Mouse (Mus musculus) ovary, adult 18-20 months (tissue): ENCODE measurements at regions not wholly inside any gene's neighbourhood (a gene's known extent, or its start where the extent isn't known, plus 50 kb on each side); places are given as distances from the start of the nearest gene placed in this dataset.

Experiments used
- DNase-seq: peaks from one replicate; pipeline ENCODE4 v3.0.0; 2022; ENCODE audit warnings: low spot score, mixed read lengths

DNA sequence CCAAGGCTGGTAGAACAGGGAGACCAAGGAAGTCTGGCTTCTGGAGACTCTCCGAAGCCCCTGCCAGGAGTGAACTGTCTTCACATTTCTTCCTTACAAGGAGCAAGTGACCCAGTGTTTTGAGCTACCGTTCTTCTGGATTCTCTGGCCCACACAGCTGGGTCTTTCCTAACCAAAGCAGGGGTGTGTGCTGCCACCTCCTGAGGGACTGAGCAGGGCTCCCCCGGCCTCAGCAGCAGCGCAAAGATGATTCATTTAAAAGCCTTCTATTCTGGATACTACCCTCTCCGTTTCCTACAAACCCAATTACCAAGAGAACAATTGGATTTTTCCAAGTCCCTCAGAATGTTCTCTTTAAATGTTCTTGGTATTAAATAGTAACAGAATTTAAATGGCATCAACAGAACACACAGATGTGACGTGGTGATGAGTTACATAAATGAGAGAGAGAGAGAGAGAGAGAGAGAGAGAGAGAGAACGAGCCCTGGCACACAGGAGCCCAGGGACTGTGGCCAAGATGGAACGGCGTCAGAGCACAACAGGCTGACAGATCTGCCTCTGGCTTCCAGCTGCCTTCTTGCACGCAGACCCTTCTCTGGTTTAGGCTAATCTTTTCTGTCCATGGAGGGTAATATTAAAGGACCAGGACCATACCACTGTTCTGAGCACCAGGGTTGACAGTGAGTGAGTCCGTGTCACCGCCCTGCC is 191.6 kb downstream of the Agtpbp1 start:
- no peak for DNase-seq

DNA sequence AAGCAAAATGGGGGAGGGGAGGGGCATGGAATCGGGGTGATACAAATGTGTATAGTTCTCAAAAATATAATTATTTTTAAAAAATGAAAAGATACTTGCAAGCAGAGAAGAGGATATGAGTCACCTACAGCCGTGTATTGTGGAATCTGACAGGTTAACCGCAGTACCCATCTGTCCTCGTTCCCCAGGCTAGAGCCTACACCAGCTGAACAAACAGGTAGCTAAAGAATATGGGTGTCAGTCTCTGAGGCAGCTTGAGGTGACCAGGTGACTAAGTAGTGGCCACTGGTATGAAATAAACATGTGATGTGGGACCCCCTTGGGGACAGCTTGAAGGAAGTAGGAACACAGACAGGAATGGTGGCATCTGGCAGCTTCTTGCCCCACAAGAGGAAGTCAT is 192.2 kb downstream of the Agtpbp1 start:
- no peak for DNase-seq

DNA sequence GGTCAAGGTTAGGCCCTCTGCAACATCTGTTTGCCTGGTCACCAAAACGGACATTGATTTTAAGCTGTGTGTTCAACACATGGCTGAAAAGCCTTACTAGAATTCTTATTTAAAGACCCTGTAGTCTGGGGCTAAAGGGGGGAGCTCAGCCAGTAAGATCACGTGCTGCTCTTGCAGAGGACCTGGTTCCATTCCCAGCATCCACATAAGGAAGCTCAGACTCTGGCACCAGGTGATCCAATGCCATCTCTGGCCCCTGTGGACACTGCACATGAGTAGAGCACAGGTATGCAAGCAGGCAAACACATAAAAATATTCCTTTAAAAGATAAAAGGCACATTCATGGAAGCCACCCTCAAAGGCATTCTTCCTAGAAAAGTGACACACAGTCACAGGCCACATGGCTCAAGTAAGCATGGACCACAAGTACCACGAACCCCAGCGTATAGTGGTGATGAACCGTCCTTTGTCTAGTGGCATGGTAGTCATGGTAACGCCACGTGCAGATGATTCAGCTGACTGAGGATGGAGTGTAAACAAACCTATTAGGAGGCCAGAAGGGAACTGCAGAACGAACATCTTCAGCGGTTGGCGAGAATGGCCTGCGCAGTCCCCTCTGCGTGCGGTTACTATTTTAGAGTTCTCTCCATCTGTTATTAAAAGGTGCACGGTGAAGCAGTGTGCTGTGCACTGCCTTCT is 197.3 kb downstream of the Agtpbp1 start:
- no peak for DNase-seq

DNA sequence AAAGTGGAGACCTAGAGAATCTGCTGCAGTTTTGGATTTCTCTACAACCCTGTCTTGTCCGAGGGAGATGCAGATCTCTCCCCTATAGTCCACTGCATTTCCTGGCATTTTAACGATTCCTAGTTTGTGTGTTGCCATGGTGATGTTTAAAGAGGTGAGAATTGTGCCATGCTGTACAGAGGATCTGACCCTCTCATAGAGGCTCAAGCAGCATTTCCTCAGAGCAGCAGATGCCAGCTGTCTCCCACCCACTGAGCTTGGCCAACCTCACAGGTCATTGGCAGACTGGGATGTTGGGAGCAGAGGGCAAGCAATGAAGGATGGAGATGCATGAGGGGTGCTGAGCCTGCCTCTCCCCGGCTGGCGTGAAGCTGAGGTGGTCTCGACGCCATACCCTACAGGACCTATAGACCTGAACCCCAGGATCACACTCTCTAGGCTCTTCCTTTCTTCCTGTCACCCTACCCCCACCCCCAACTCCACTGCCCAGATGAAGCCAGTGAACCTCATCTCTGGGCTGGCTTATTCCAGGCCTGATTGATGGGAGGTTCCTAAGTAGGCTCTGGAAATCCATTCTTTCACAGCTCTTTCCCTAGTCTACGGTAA is 198.0 kb downstream of the Agtpbp1 start:
- no peak for DNase-seq

DNA sequence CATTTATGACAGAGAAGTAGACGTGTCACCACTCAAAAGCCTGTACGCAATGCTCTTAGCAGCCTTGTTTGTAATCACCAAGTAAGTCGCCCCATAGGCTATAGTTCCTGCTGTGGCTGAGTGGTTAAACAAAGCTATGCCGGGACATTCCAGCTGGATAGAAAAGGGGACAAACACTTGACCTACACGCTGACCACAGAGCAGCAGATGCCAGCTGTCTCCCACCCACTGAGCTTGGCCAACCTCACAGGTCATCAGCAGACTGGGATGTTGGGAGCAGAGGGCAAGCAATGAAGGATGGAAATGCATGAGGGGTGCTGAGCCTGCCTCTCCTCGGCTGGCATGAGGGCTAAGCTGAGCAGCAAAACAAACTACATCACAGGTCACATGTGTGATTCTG is 199.2 kb downstream of the Agtpbp1 start:
- DNase-seq, result no peak

DNA sequence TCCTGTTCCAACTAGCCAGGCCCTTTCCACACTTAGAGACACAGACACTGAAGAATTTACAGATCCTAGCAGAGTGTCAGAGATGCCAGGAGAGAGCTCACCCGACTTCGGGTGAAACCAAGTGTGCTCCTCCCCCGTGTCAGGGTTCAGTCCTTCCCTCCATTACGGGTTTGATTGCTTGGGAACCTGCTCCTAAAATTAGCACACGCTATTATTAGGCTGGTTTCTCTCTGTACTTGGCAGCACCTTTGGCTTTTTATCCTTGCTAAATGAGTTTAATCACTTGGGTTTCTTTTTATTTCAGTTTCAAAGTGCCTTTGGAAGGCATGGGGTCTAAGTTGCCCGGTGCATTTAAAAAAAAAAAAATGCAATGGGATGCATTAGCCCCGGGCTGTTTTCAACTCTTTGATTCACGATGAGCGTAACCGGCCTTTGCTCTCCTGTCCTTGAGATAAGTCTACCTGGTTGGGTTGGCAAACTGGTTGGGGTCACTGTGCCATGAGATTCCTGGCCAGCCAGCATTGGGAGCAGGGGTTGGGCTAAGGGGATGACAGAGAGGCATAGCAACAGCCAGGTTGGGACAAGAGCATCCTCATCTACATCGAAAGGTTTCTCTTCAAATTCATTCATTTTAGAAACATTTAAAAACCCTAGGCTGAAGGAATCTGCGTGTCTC is 214.7 kb downstream of the Agtpbp1 start:
- DNase-seq, result no peak

DNA sequence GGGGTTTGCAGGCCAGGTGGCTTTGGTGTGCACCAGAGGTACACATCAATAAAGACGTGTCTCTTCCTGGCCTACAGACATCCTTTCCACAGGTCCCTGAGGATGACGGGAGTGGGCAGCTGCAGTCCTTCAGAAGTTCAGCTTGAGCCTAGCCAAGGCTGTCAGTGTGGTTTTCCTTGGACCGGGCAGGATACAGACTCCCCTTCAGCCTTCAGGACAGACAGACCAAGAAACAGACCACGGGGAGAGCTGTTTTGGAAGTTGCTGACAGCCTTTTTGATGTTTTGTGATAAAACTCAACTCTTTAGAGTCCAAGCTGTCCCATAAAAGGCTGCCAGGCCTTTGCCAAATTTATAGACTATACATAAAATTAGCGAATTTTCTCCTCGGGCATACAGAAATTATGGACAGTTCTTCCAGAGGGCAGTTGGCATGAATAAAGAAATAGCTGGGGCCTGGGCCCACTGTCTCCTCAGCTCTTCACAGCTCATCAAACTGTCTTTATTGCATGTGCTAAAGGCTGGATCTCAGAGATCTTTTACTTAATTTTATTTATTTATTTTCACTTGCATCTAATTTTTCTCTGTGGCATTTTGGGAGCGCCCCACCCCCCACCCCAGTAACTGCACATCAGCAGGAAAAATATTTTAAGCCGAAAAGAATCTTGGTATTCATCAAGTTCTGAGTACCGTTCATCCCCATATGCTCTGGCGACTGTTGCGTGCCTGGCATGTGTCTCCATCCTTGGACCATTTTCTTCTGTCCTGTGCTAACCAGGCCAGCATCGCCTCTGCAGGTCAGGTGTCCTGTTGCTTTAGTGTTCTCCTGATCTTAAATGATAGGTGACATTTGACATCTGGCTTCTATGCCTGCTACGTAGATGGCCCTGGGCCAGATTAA is 216.2 kb downstream of the Agtpbp1 start:
- DNase-seq, result no peak

DNA sequence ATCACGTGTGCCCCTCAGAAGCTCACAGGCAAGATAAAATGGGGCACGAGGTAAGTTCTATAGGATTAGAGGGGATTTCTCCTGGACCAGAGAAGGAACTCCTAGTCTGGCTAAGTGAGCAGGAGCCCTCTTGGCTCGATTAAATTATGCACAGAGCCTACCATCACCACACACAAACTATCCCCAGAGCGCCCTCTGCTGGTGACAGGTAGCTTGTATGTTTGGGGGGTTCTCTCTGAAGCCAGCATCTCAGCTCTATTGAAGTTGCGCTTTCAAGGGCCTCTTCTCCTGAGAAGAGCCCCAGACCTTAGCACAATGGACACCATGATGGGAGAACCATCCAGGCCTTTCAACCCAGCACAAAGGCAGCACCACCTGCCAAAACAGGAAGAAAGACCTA is 219.6 kb downstream of the Agtpbp1 start:
- DNase-seq, result peak; percentile 25

DNA sequence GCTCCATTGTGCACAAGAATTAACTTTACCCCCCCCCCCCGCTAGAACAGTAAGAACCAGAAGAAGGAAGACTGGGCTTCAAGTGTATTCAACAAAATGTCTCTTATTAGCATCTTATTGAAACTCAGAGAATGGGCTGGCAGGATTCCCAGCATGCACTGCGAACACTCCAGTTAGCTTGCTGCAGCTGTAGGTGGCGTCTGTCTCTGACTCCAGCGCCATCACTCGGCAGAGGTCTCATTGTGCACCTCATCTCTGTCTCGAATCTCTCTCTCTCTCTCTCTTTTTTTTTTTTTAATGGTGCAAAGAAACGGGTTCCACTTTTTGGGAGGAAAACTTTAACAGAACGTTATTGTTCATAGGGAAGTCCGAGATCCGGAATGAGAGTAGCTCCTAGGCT is 221.6 kb downstream of the Agtpbp1 start:
- no peak for DNase-seq

DNA sequence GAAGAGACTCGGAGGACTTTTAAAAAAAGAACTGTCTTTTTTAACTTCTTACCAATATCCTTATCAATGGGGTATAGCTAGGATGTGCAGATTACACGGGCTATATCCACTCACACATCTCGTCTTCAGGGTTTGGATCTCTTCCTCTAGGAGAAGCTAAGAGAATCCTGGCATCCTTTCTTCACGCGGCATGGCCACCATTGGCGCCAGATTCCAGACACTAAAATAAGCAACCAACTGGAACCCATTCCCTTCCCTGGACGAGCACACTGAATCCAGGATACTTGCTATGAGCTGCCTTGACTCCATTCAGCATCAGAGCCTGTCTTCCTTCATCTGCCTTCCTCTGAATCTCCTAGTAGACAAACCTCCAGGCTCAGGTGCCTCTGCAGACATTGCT is 223.7 kb downstream of the Agtpbp1 start:
- DNase-seq, result no peak

DNA sequence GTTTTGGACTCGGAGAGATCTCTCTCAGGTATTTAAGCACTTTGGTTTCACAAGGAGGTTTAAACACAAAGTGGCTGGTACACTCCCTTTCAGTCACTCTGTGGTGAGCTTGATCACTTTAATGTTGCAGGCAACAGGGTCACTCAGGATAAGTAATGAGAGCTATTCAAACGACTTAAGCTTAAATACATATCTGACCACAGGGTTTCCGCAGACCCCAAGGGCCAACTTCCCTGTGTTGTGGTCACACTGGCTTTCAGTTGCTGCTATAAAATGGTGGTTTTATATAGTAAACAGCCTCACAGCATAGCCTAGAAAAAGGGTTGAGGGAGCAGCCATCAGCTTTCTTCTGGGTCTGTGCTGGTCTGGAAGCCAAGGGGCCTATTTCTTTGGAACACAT is 225.0 kb downstream of the Agtpbp1 start:
- DNase-seq, result no peak

DNA sequence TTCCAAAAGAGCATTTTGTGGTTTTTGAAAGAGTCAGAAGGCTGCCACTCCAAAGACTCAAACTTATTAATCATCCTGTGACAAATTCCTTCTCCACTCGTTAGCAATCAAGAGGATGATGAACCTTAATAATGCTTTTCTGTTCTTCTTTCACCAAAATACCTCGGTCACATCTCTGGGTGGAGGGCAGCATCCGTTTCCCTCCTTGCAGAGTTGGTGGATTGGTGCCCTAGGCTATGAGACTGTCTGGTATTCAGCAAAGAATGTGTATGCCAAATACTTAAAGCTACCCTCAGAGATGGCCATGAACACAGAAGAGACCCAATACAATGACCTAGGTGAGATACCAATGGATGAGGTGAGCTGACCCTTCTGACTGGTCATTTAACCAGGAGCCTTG is 226.6 kb downstream of the Agtpbp1 start:
- no peak for DNase-seq

DNA sequence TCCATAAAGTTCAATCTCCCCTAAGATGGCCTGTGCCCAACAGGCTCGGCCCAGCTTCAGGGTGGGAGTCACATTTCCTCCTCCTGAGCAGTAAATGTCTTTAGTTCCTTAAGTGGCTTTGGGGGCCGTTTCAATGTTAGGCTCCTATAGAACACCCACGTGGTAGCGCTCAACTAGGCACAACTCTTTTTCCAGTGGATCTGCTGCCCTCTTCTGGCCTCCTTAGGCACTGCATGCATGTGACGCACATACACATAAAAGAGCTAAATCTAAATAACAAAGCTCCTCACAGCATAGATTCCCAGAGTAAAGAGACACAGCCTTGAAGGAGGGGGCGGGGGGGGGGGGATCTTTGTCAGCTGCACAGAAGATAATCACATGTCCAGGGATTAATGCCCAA is 233.6 kb downstream of the Agtpbp1 start:
- DNase-seq, result no peak

DNA sequence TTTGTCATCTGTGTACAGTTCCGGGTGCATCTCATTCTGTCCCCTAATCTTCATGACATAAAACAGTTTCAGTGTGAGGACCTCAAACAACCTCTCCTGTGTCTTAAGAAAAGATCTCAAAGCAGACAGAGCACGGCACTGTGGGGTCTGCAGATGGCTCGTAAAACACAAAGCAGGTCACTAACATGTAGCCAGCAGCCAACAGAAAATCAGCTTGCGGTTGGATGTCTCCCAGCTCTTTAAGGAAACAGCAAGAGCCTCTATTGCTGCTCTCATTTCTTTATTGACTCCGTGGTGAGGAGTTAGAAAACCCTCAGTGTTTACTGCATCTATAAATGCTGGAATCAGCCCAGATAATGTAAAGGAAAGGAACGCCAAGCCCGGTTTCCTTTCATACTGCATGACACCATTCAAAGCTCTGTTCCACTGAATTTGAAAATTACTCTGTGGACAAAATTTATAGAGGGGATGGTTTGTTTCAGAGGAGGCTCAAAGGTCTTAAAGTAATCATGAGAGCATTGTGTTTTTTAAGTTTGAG is 234.3 kb downstream of the Agtpbp1 start:
- DNase-seq, result no peak

DNA sequence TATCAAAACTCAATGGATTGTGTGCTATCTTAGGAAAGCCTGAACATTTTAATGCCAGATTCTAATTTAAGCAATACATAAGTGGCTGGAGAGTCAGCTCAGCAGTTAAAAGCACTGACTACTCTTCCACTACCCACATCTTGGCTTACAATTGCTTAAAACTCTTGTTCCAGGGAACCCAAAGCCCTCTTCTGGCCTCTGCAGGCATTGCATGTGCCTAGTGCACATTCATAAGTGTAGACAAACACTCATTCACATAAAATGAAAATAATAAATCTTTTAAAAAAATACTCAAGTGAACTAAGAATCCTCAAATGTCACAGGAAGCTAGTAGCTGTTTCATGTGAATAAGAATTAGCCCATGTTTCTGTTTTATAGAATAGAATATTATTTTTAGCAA is 236.5 kb downstream of the Agtpbp1 start:
- no peak for DNase-seq

DNA sequence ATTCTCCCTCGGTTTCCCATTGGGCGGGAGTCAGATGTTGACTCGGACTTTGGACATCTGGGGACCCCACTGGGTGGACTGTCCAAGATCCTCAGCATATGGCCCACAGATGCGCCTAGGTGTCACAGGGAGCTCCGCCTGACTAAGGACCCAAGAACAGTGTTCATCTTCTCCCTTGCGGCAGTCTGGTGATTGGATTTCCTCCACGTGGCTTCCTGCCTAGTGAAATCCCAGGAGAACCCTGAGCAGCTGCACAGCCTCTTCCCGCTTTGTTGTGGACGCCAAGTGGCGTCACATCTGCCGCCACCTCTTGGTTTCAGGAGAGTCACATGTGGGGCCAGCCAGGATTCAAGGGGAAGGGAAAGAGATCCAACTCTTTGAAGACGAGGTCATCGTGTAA is 243.2 kb downstream of the Agtpbp1 start:
- DNase-seq, result peak; percentile 3

DNA sequence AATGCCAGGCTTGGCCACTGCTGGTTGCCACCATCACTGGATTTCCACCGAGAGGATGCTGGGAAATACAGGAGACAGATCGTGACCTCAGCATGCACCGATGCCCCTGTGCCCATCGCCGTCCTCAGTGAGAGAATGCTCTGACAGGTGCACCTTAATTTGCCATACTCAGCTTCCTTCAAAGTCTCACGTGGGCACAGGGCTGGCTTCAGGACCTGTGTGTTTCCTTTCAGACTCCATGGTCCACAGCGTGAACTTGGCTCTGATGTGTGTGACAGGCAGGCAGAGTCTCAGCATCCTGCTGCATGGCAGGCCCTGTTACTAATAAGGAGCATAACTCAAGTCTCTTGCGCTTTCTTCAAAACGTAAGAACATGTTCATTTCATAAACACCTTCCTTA is 246.6 kb downstream of the Agtpbp1 start:
- DNase-seq, result no peak

DNA sequence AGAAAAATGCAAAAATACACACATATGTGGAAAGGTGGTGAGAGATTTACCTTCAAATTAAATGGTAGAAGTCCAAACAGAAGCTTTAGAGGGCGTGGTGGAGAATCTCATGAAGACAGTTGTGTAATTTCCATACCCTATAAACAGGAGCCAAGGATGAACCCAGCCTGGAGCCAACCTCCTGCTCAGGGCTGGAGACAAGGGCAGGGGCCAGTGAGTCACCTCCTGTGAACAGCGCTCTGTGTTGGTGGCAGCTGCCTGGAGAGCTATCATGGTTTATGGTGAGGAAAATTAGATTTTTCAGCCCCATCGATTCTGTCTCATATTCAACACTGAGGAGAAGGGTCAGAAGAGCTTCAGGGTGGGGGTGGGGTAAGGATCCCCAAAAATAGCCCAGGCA is 261.1 kb downstream of the Agtpbp1 start:
- DNase-seq, result no peak

DNA sequence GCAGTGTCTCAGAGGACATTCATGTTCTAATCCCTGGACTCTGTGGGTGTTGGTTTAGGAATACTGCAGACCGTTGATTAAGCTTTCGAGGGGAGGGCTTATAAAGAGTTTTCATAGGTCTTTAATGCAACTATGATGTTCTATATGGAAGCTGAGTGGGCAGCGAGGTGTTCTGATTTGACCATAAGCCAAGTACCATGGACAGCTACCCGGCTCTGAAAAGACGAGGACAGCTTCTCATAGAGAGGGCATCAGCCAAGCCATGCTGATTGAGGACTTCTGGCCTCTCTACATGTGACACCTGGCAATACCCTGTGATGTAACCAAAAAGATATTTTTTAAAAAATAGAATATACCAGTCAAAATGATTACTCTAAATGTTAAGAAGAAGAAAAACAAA is 261.6 kb downstream of the Agtpbp1 start:
- DNase-seq, result no peak

DNA sequence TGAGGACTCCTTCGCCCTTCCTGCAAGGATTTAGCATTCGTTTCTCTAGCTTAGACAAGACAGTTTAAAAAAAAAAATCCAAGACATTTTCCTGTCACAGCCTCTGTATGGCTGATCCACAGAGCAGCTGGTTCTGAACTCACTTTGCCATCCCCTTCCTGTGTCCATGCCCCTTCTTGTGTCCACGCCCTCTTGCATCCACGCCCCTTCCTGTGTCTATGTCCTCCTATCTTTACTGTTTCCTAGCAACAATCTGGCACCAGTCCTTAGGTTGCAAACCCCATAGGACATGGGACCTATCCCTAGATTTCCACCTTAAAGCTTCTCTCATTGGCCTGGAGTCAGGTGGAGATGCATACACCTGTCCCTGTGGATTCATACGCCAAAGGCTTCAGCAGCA is 264.8 kb downstream of the Agtpbp1 start:
- no peak for DNase-seq

DNA sequence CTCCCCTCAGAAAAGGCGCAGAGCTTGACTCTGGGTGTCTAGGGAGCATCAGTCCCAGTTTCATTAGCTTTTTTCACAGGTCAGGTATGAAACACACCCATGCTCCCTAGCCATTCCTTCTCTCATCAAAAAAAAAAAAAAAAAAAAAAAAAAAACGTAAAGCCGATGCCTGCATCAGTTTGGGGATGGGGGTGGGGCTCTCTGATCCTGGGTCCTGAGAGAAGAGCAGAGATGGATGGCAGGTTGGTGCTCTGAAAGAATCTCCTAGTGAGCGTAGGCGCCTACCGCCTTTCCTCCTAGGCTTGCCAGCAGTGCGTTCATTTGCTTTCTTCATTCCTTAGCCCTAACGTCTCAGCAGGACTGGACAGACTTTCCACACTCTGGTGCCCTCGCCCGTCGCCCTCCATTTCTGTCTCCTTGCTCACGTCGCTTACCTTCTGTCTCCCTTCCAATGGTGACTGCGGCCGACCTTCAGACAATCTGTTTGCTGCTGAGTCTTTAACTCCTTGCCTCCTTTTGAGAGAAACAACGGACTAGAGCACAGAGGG is 267.5 kb downstream of the Agtpbp1 start:
- DNase-seq, result no peak
